Mouse (Mus musculus): Measurements from ENCODE around the gene Ifrd1. TPM values are rescaled to one million over a fixed set of nuclear protein-coding genes. Genes with fewer than 3 reads are reported as not detected.

Gene Ifrd1
- 107 and 108 TPM in 2 replicates for polyA plus RNA-seq (2011; ENCODE audit: insufficient read depth, insufficient read length, low read depth, missing spikeins)

DNA sequence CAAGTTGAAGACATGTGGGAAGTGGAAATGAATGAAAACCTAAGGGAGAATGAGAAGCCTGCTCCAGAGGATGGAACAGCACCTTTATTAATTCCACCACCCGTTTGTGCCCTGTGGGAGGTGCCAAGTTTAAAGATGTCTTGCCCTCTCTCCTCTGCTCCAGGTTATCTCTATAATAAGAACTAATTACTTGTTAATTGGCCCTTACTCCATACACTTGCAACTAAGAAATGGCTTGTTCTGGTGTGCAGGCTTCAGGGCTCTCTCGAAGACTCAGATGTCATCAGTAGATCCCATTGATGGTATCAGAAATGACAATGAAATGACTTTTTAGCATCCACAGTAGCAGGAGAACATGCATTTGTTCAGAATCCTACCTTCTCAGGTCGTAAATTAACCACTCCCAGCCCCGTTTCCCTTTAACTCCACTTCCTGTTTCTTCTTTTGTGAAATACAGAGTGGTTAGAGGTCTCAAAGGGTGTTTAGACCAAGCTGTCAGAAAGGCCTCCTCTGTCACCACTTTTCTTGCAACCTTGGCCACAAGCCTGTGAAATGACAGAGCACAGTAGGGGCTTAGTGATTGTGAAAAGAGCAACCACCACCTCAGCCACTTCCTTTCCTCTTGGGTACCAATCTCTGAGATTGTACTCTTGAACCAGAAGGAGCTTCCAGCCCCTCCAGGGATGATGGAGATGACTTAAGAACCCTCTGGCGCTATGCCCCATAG is at the start of gene Ifrd1:
Gene Ifrd1, minus strand, starts transcription at position 51 of the 727 bp plus-strand sequence.
- Histone ChIP-seq H3K9ac (ENCODE audit: low read depth, poor library complexity, severe bottlenecking) (0 out of 2 replicates have a peak within 1 kb of the TSS, but pooled peaks have one; percentile 21), H3K36me3 (ENCODE audit: control insufficient read depth, insufficient read depth, low read length, poor library complexity, severe bottlenecking) (no peaks in the 10 kb centered on the region), H3K27me3 (ENCODE audit: control insufficient read depth, insufficient read depth, low read length, poor library complexity, severe bottlenecking) (no peaks in the 10 kb centered on the region), H3K4me1 (ENCODE audit: control insufficient read depth, insufficient read depth, low read length) (peaks cover 2% of the 10 kb centered on the region), H3K9me3 (replicated peaks; ENCODE audit: control insufficient read depth, insufficient read depth, low read length, poor library complexity, severe bottlenecking) (no peaks in the 10 kb centered on the region), H3K4me3 (ENCODE audit: low read depth, low read length) (no peak within 1 kb of the TSS), H3K27ac (ENCODE audit: insufficient read depth, low read length) (peak within 1 kb of the TSS; percentile 2; the same call in 1 of the 2 replicates)
- TF ChIP-seq CTCF (IDR thresholded peaks at IDR 0.05; ENCODE audit: low read depth, low read length) (no peak), EP300 (IDR thresholded peaks at IDR 0.05; ENCODE audit: insufficient read depth, low read depth, low read length) (no peak)

DNA sequence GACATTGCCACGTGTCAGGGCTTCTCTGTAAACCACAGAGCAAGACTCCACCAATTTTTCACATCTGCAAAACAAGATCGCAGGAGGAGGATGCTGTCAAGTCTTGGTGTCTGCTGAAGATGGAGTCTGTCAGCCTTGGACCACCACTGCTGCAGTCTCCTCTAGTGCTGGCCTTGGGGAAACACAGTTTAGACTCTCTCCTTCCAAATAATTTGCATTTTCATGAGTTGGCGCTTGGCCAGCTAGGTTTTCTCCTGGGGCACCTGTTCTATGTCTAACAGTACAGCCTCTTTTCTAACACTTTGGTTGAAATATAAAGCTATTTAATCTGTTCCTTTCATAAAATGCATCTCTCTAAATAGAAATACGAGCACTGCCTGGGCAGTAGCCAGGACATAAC is 38.2 kb upstream of the Ifrd1 start:
- Histone ChIP-seq H3K4me1 (ENCODE audit: control insufficient read depth, insufficient read depth, low read length) (no peaks in the 10 kb centered on the region), H3K9me3 (replicated peaks; ENCODE audit: control insufficient read depth, insufficient read depth, low read length, poor library complexity, severe bottlenecking) (peaks cover 16% of the 10 kb centered on the region), H3K36me3 (ENCODE audit: control insufficient read depth, insufficient read depth, low read length, poor library complexity, severe bottlenecking) (no peaks in the 10 kb centered on the region), H3K9ac (ENCODE audit: low read depth, poor library complexity, severe bottlenecking) (no peak overlapping the region), H3K27ac (ENCODE audit: insufficient read depth, low read length) (no peak overlapping the region), H3K27me3 (ENCODE audit: control insufficient read depth, insufficient read depth, low read length, poor library complexity, severe bottlenecking) (no peaks in the 10 kb centered on the region), H3K4me3 (ENCODE audit: low read depth, low read length) (no peak overlapping the region)
- TF ChIP-seq POLR2A (IDR thresholded peaks at IDR 0.05; ENCODE audit: insufficient read depth, low read length): no peak
- TF ChIP-seq CTCF (IDR thresholded peaks at IDR 0.05; ENCODE audit: low read depth, low read length): no peak
- no peak for TF ChIP-seq EP300 (IDR thresholded peaks at IDR 0.05; ENCODE audit: insufficient read depth, low read depth, low read length)

DNA sequence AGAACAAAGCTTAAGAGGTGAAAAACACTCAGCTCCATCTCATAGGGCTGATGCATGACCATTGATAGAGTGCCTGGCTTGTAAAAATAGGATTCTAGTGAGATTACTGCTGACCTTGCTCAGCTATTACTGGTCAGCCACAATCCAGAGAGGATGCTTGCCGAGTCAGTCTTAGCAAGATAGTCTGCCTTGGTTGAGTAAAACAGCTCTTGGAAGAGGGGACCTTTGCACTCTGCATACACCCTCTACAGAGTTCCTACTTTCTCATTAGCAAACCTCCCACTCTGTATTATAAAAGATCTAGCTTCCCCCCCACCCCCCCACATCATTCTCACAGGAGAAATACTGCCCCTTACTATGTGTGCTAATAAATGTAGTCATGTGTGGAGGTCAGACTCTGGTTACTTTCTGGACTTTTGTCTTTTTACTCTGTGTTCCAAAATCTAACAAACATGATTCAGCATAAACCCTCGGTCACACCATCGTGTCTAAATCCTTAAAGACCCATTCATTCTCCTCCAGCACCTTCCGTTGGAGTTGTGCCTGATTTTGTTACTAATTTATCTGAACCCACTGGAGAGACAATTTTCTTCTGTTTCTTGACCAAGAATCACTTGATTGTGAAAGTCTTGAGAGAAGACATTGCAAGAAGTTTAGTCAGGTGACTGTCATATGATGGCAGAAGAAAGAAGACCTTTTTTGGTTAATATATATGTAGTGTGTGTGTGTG is 32.5 kb upstream of the Ifrd1 start:
- Histone ChIP-seq H3K4me3 (ENCODE audit: low read depth, low read length) (no peak overlapping the region), H3K9ac (ENCODE audit: low read depth, poor library complexity, severe bottlenecking) (no peak overlapping the region), H3K27ac (ENCODE audit: insufficient read depth, low read length) (no peak overlapping the region), H3K9me3 (replicated peaks; ENCODE audit: control insufficient read depth, insufficient read depth, low read length, poor library complexity, severe bottlenecking) (no peaks in the 10 kb centered on the region), H3K4me1 (ENCODE audit: control insufficient read depth, insufficient read depth, low read length) (no peaks in the 10 kb centered on the region), H3K36me3 (ENCODE audit: control insufficient read depth, insufficient read depth, low read length, poor library complexity, severe bottlenecking) (no peaks in the 10 kb centered on the region), H3K27me3 (ENCODE audit: control insufficient read depth, insufficient read depth, low read length, poor library complexity, severe bottlenecking) (no peaks in the 10 kb centered on the region)
- TF ChIP-seq POLR2A (IDR thresholded peaks at IDR 0.05; ENCODE audit: insufficient read depth, low read length) (no peak), EP300 (IDR thresholded peaks at IDR 0.05; ENCODE audit: insufficient read depth, low read depth, low read length) (no peak), CTCF (IDR thresholded peaks at IDR 0.05; ENCODE audit: low read depth, low read length) (no peak)

DNA sequence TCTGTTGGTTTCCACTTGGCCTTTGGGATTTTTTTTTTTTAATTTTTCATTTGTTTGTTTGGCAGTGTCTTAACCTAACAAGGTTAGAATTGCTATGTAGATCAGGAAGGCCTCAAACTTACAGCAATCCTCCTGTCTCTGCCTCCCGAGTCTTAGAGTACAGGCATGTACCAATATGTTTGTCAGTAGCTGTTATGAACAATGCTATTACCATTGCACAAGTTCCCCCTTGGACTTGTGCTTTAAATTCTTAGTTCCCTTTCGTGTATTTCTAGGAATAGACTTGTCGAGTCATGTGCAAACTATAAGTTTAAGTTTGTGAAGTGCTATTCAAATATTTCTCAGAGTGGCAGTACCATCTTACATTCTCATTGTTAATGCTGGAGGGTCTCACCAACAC is 29.3 kb upstream of the Ifrd1 start:
- no peaks in the 10 kb centered on the region for H3K27me3 ChIP-seq (ENCODE audit: control insufficient read depth, insufficient read depth, low read length, poor library complexity, severe bottlenecking)
- H3K4me1 ChIP-seq (ENCODE audit: control insufficient read depth, insufficient read depth, low read length): no peaks in the 10 kb centered on the region
- no peaks in the 10 kb centered on the region for H3K9me3 ChIP-seq (replicated peaks; ENCODE audit: control insufficient read depth, insufficient read depth, low read length, poor library complexity, severe bottlenecking)
- no peak for TF ChIP-seq CTCF (IDR thresholded peaks at IDR 0.05; ENCODE audit: low read depth, low read length)
- no peaks in the 10 kb centered on the region for H3K36me3 ChIP-seq (ENCODE audit: control insufficient read depth, insufficient read depth, low read length, poor library complexity, severe bottlenecking)
- no peak overlapping the region for H3K9ac ChIP-seq (ENCODE audit: low read depth, poor library complexity, severe bottlenecking)
- no peak overlapping the region for H3K27ac ChIP-seq (ENCODE audit: insufficient read depth, low read length)
- H3K4me3 ChIP-seq (ENCODE audit: low read depth, low read length): no peak overlapping the region

DNA sequence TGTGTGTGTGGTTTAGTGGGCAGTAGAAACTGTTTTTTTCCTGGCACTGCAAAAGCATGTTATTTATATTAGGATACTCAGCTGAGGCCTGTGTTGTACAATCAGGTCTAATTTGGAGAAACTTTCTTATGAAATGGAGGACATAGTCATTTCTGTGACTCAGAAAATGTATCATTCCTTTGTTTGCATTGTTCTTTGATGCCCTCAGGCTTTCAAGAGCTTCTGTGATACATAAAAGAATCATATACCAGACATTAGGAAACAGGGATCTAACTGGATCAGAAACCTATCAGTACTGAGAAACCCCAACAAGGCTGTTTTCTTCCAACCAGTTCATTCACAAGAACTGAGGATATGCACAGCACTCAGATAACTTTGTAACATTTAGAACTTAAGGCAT is 26.6 kb upstream of the Ifrd1 start:
- no peak for TF ChIP-seq POLR2A (IDR thresholded peaks at IDR 0.05; ENCODE audit: insufficient read depth, low read length)
- TF ChIP-seq CTCF (IDR thresholded peaks at IDR 0.05; ENCODE audit: low read depth, low read length): no peak
- TF ChIP-seq EP300 (IDR thresholded peaks at IDR 0.05; ENCODE audit: insufficient read depth, low read depth, low read length): no peak
- Histone ChIP-seq H3K27ac (ENCODE audit: insufficient read depth, low read length) (no peak overlapping the region), H3K36me3 (ENCODE audit: control insufficient read depth, insufficient read depth, low read length, poor library complexity, severe bottlenecking) (no peaks in the 10 kb centered on the region), H3K4me3 (ENCODE audit: low read depth, low read length) (no peak overlapping the region), H3K27me3 (ENCODE audit: control insufficient read depth, insufficient read depth, low read length, poor library complexity, severe bottlenecking) (no peaks in the 10 kb centered on the region), H3K9me3 (replicated peaks; ENCODE audit: control insufficient read depth, insufficient read depth, low read length, poor library complexity, severe bottlenecking) (no peaks in the 10 kb centered on the region), H3K9ac (ENCODE audit: low read depth, poor library complexity, severe bottlenecking) (no peak overlapping the region), H3K4me1 (ENCODE audit: control insufficient read depth, insufficient read depth, low read length) (no peaks in the 10 kb centered on the region)

DNA sequence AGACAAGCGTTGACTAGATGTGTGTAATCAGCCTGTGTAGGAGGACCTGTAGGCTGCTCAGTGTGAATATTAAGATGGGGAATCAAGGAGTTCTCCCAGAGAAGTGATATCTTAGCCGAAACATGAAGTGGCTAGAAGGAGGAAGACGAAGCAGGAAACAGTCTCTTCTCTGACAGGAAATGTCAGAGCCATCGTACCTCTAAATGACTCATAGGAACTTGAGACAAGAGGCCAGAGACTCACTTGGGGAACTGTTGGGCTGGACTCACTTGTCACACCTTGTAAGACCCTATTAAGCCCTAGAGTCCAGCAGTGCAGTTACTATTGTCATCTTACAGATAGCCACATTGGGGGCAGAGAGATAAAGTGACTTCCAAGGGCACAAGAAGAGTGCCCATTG is 25.0 kb upstream of the Ifrd1 start:
- Histone ChIP-seq H3K9ac (ENCODE audit: low read depth, poor library complexity, severe bottlenecking) (no peak overlapping the region), H3K36me3 (ENCODE audit: control insufficient read depth, insufficient read depth, low read length, poor library complexity, severe bottlenecking) (no peaks in the 10 kb centered on the region), H3K27ac (ENCODE audit: insufficient read depth, low read length) (no peak overlapping the region), H3K27me3 (ENCODE audit: control insufficient read depth, insufficient read depth, low read length, poor library complexity, severe bottlenecking) (no peaks in the 10 kb centered on the region), H3K4me3 (ENCODE audit: low read depth, low read length) (no peak overlapping the region), H3K9me3 (replicated peaks; ENCODE audit: control insufficient read depth, insufficient read depth, low read length, poor library complexity, severe bottlenecking) (no peaks in the 10 kb centered on the region), H3K4me1 (ENCODE audit: control insufficient read depth, insufficient read depth, low read length) (no peaks in the 10 kb centered on the region)
- no peak for TF ChIP-seq CTCF (IDR thresholded peaks at IDR 0.05; ENCODE audit: low read depth, low read length)
- TF ChIP-seq EP300 (IDR thresholded peaks at IDR 0.05; ENCODE audit: insufficient read depth, low read depth, low read length): no peak
- no peak for TF ChIP-seq POLR2A (IDR thresholded peaks at IDR 0.05; ENCODE audit: insufficient read depth, low read length)
